Mouse (Mus musculus) Patski (cell line): Measurements from ENCODE around the gene Vapb. TPM values are rescaled to one million over a fixed set of nuclear protein-coding genes. Genes with fewer than 3 reads are reported as not detected.
A peak's percentile ranks its signal among the peaks of the same experiment; 100 is the strongest.
"Not testable (repeated sequence)": the region's sequence is repeated elsewhere in the genome, so short reads cannot be mapped to it uniquely, and the experiment has no call there.

ENCODE experiments used
- ATAC-seq: fragments of 100-300 bp; one replicate; pipeline ENCODE4 v1.8.0; 2021
- CTCF ChIA-PET: fragments of 350-600 bp; sonication (Branson Sonifier 250); formaldehyde crosslinking; loops from one replicate; lab custom pipeline; 2022; ENCODE audit warnings: inconsistent platforms; lab: Charles Lee
- POLR2A ChIA-PET: fragments of 350-600 bp; sonication (Branson Sonifier 250); formaldehyde crosslinking; loops from one replicate; lab custom pipeline; 2022; ENCODE audit warnings: antibody characterized with exemption, inconsistent platforms; lab: Charles Lee
- DNase-seq: peaks from one replicate; pipeline ENCODE4 v3.0.0-alpha.2; 2011; ENCODE audit warnings: low read depth, low spot score
- H3K27me3 ChIP-seq: fragments of 371-371 bp; one replicate; pipeline ENCODE4 v1.5.1; 2021
- CTCF ChIP-seq: fragments of 100-300 bp; IDR thresholded peaks from one replicate; pipeline ENCODE4 v1.5.1; 2021
- in situ Hi-C: fragments of 300-500 bp; cut with MboI; formaldehyde crosslinking; loops from 3 replicates; pipeline ENCODE4 v1.11.1; 2018; ENCODE audit warnings: low pct_unique_long_range_greater_than_20kb, mixed read lengths
- polyA plus RNA-seq: library from polyadenylated mRNA; unstranded; gene quantifications from one replicate; pipeline ENCODE4 v1.2.3, GENCODE M21; 2021

Vapb gene
- polyA plus RNA-seq, 1 experiment from 2014 or later = 122 TPM

DNA sequence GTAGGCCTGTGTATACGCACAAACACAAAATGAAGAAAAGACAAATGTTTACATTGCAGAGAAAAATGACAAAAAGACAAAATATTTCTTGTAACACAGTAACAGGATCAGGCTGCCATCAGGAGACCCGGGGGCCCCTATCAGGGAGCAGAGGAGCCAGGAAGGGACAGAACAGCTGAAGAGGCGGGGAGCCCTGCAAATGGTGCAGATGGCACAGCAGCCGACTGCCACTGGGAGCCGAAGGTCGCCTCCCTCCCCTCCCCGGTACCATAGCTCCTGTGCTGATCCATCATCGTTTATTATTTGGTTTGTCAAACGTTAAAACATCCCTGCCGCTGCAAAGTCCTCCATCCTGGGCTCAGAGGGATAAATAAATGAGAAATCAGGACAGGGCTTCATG, 24.7 kb upstream of the Vapb start:
- ChIA-PET CTCF (no interaction called here), POLR2A (no interaction called here)
- no peaks in the 10 kb centered on the region for H3K27me3 ChIP-seq
- ATAC-seq (no peak), DNase-seq (no peak)
- in situ Hi-C loops = no loop called here
- no peak for TF ChIP-seq CTCF

DNA sequence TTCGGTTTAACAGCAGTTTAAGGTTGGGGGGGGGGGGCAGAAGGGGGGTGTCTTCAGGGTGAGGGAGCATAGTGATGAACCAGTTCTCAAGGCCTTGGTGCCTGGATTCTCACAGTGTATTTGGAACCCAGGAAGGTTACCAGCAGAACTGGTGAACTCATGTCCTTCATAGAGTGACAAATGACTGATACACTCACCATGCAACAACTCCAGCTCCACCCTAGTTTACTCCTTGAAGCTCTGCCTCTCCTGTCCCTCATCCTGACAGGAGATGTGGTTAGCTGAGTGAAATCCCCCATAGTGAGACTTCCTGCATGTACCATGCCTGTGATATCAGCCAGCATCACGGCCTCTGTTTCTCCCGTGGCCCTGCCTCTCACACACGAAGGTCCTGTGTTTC, 24.1 kb upstream of the Vapb start:
- ATAC-seq (no peak), DNase-seq (no peak)
- in situ Hi-C loops = no loop called here
- CTCF ChIA-PET = no interaction called here
- no peaks in the 10 kb centered on the region for H3K27me3 ChIP-seq
- POLR2A ChIA-PET = no interaction called here
- no peak for TF ChIP-seq CTCF

DNA sequence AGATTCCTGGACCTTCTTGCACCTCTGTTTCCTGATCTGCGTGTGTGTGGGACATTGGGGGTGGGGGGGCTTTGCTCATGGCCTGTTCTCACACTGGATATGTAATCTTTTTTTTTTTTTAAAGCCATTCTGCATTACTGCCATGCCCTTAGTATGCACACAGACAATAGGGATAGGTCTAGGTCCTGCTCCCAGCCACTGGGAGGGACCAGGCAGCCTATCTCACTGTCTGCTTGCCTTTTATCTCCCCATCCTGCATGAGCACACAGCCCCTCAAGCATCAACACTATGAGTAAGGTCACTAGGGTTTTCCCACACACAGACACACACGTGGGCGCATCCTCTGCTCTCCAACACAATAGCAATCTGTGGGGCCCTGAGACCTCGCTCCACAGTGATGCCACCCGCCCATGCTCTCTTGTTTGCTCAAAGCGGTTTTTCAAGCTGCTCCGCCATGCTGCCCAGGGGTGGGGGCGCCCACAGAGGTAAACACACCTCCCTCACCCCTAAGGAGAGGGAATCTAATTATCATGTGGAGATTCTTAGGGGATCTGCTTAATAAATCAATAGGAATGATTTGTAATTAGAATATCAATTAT, 22.6 kb upstream of the Vapb start:
- H3K27me3 ChIP-seq = no peaks in the 10 kb centered on the region
- in situ Hi-C loops = no loop called here
- ChIA-PET CTCF (no interaction called here), POLR2A (no interaction called here)
- no peak for TF ChIP-seq CTCF
- no peak for DNase-seq
- no peak for ATAC-seq

DNA sequence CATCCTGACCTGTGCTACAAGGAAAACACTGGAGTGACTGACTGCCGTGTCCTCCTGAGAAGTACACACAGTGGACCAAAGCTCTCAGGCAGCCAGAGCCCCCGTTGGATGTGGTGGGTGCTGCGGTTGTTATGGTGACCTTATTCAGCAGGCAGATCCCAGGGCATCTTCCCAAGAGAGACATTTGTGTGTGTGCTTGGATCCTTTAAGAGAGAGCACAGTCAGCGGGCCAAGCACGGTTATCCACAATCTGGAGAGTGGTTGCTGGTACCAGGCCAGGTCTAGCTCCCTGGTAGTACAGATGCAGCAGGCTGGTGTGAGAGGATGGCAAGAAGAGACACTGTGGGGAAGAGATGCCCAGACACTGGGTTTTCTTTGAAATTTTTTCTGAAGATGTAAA, 20.3 kb upstream of the Vapb start:
- DNase-seq = no peak
- in situ Hi-C loops = no loop called here
- ATAC-seq = no peak
- no peaks in the 10 kb centered on the region for H3K27me3 ChIP-seq
- ChIA-PET CTCF (no interaction called here), POLR2A (no interaction called here)
- no peak for TF ChIP-seq CTCF

DNA sequence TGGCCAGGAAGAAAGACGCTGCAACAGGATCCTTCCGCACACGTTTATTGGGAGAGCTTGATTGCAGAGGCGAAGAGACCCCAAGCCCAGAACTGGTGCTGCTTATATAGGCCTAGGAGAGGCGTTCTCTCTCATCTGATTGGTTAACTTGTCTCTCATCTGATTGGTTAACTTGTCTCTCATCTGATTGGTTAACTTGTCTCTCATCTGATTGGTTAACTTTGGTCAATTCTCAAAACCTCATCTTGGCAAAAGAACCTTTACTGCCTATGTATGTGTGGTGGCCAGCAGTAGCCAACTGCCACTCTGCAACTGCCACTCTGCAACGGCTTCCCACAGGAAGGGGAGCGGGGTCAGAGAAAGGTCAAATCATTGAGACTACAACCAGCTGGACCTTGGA, 18.2 kb upstream of the Vapb start, which contains the start of gene 1700010B08Rik:
1700010B08Rik (plus strand) TSS at position 301 of the 400 bp plus-strand sequence.
- H3K27me3 ChIP-seq, in situ Hi-C loops, DNase-seq, ATAC-seq, CTCF ChIA-PET, POLR2A ChIA-PET: not testable (repeated sequence)

DNA sequence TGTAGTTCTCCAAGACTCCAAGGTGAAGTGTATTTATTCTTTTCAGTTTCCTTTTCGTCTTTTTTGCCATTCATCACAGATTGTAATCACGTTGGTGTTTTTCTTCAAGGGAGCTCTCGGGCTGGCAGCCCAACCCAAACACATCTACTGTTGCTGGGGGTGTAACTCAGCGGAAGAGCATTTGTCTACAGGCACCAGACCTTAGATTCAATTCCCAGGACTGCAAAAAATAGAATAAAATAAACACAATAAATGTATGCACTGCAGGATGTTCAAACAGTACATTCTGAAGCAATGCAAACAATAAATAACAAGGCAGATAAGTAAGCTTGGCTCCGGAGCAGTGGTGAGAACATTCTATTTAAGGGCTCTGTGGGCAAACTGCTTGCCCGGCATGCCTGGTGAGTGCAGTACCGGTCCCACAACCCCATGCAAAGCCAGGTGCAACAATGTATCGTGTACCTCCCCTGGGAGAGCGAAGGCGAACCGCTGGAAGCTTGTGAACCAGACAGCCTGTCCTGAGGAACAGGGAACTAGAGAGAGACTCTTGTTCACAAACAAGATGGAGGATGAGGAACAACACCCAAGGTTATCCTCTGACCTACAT, 15.0 kb upstream of the Vapb start:
- DNase-seq = no peak
- TF ChIP-seq CTCF = no peak
- in situ Hi-C loops = no loop called here
- no peaks in the 10 kb centered on the region for H3K27me3 ChIP-seq
- ChIA-PET POLR2A (interaction anchor here (0.7 kb wide), 1 partner anchor 43 kb away, joined by 4 read pairs; no protein-coding TSS in a partner anchor), CTCF (no interaction called here)
- ATAC-seq = no peak

DNA sequence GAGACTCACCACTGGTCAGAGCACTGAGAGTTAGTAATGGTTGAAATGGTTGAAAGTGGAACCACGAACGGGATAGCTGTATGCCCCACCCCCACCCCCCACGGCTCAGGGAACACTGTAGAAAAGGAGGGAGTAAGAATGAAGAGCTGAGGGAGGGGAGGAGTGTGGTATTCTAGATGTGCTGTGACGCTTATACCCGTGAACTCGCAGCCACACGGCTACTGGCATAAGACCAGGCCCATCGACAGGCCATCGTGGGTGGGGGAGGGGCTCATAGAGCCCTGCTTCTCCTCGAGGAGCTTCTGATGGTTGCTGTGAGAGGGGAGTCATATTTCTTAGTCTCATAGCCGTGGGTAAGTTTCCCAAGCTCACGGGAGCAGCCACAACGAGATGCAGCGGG, 12.9 kb upstream of the Vapb start:
- in situ Hi-C loops = no loop called here
- no peak for TF ChIP-seq CTCF
- CTCF ChIA-PET = no interaction called here
- H3K27me3 ChIP-seq = no peaks in the 10 kb centered on the region
- POLR2A ChIA-PET = no interaction called here
- DNase-seq (no peak), ATAC-seq (no peak)

DNA sequence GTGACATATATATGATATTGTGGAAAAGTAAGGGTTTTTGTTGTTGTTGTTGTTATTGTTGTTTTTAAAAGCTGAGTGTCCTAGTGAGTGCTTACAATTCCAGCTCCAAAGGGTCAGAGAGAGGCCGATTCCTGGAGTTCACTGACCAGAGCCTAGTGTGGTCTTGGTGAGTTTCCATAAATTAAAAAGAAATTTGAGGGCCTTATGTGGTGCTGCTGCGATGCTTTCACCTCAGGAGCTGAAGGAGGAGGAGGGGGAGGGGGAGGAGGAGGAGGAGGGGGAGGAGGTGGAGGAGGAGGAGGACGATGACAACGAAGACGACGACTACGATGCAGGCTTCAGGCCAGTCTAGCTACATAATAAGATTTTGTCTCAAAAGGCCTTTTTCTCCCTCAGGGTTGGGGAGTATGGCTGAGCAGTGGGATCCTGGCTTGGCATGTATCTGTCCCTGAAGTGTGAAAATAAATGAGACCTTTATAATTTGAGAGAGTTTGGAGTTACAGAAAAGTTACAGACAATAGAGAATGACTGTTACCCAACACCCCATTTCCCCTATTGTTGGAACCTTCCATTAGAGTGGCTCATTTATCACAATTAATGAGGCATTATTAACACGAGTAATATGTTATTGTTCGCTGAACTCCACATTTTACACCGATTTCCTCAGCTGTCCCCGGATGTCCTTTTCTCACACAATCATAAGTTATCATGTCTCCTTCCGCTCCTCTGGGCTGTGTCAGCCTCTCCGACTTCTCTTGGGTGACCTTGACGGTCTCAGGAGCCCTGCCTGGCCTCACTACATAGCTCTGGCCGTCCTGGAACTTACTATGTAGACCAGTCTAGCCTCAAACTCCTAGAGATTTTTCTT, 12.1 kb upstream of the Vapb start:
- TF ChIP-seq CTCF = no peak

DNA sequence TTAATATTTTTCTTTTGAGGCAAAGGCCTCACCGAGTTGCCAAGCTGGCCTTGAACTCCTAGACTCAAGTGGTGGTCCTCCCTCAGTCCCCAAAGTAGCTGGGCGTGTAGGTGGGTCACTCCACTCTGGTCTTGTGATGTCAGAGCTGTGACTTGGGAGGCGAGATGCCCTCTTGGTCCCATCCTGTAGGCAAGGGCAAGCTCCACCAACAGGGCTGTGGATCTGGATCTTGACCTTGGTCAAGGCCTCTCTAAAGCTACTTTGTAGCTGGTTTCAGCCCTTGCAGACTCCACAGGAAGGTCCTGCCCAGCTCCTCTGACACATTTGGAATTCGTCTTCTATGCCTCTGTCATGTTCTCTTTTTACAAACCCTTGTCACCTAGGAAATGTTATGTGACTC, 11.5 kb upstream of the Vapb start:
- ChIA-PET CTCF (interaction anchor here (0.9 kb wide), 1 partner anchor 20 kb away, joined by 3 read pairs; no protein-coding TSS in a partner anchor), POLR2A (no interaction called here)
- no peaks in the 10 kb centered on the region for H3K27me3 ChIP-seq
- TF ChIP-seq CTCF = no peak
- no peak for DNase-seq
- in situ Hi-C loops = no loop called here
- no peak for ATAC-seq

More for the DNA sequence above, 12.1 kb upstream of the Vapb start:
- no peaks in the 10 kb centered on the region for H3K27me3 ChIP-seq
- ATAC-seq (no peak), DNase-seq (no peak)
- CTCF ChIA-PET = interaction anchor here (0.9 kb wide), 1 partner anchor 20 kb away, joined by 3 read pairs; no protein-coding TSS in a partner anchor
- in situ Hi-C loops = no loop called here
- POLR2A ChIA-PET = no interaction called here

DNA sequence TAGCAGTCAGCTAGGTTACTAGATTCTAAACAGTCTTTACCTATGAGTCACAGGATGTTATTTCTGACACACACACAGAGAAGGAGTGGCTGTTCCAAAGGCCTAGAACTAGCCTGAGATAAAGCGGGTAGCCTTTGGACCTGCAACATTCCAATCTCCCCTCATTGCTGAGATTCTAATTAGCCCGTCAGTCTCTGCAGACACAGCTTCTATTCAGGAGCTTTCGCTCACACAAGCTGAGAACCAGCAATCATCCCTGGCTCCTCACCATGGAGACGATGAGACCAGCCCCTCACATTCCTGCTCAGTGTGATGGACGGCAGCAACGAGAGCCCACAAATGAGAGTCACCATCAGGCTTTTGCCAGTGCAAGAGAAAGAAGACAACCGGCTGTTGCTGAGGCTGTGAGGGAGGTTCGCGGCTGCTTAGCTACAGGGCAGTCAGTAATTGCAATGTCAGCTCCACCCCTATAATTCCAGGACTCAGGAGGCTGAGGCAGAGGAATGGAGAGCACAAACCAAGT, 6.8 kb upstream of the Vapb start:
- in situ Hi-C loops = no loop called here
- no peak for TF ChIP-seq CTCF
- H3K27me3 ChIP-seq = no peaks in the 10 kb centered on the region
- ATAC-seq (peak; percentile 79), DNase-seq (no peak)
- ChIA-PET POLR2A (interaction anchor here (1.4 kb wide), 1 partner anchor 13 kb away, joined by 3 read pairs; no protein-coding TSS in a partner anchor), CTCF (no interaction called here)
